Mouse (Mus musculus) cerebellum, adult 11 months (tissue): ENCODE measurements around the gene Slc29a4.

Source experiments
- DNase-seq: peaks from one replicate; pipeline ENCODE4 v3.0.0; 2022

Slc29a4 gene

GRCm38 (mm10) chr5:142692248-142692647 lies at the start of gene Slc29a4:
Gene Slc29a4 (plus strand): TSS chr5:142692512.
- peak; percentile 76 for DNase-seq

GRCm38 (mm10) chr5:142648162-142648561 lies 44.1 kb upstream of the Slc29a4 start:
- DNase-seq: no peak

GRCm38 (mm10) chr5:142649460-142650050 lies 42.8 kb upstream of the Slc29a4 start:
- DNase-seq: no peak

- DNase-seq: no peak
These were observed 41.9 kb upstream of the Slc29a4 start for GRCm38 (mm10) chr5:142650390-142650789.

- DNase-seq: no peak
These were observed 41.4 kb upstream of the Slc29a4 start for GRCm38 (mm10) chr5:142650794-142651497.

GRCm38 (mm10) chr5:142652266-142652665 lies 40.0 kb upstream of the Slc29a4 start:
- no peak for DNase-seq

GRCm38 (mm10) chr5:142660656-142661434 lies 31.5 kb upstream of the Slc29a4 start:
- no peak for DNase-seq

GRCm38 (mm10) chr5:142667921-142668320 lies 24.4 kb upstream of the Slc29a4 start:
- no peak for DNase-seq

GRCm38 (mm10) chr5:142668556-142669263 lies 23.6 kb upstream of the Slc29a4 start:
- no peak for DNase-seq

GRCm38 (mm10) chr5:142669726-142670125 lies 22.6 kb upstream of the Slc29a4 start:
- peak; percentile 74 for DNase-seq

- DNase-seq: no peak
These were observed 19.2 kb upstream of the Slc29a4 start for GRCm38 (mm10) chr5:142673082-142673481.

GRCm38 (mm10) chr5:142678141-142678571 lies 14.2 kb upstream of the Slc29a4 start:
- peak; percentile 73 for DNase-seq

GRCm38 (mm10) chr5:142679065-142679464 lies 13.2 kb upstream of the Slc29a4 start:
- no peak for DNase-seq

- DNase-seq: no peak
These were observed 10.4 kb upstream of the Slc29a4 start for GRCm38 (mm10) chr5:142681911-142682310.

- no peak for DNase-seq
These were observed 9.8 kb upstream of the Slc29a4 start for GRCm38 (mm10) chr5:142682529-142682928.

GRCm38 (mm10) chr5:142688866-142689265 lies 3.4 kb upstream of the Slc29a4 start:
- DNase-seq: no peak

- DNase-seq: no peak
These were observed 2.0 kb upstream of the Slc29a4 start for GRCm38 (mm10) chr5:142690343-142690742.

GRCm38 (mm10) chr5:142692971-142693737 lies 842 bp downstream of the Slc29a4 start:
- peak; percentile 47 for DNase-seq

- peak; percentile 43 for DNase-seq
These were observed 1.6 kb downstream of the Slc29a4 start for GRCm38 (mm10) chr5:142693738-142694430.

- no peak for DNase-seq
These were observed 2.5 kb downstream of the Slc29a4 start for GRCm38 (mm10) chr5:142694627-142695340.

- DNase-seq: no peak
These were observed 3.9 kb downstream of the Slc29a4 start for GRCm38 (mm10) chr5:142696258-142696657.
